Mouse (Mus musculus) cerebellum, adult 2 months (tissue): ENCODE measurements around the gene Acp5. TPM values are rescaled to one million over a fixed set of nuclear protein-coding genes. Genes with fewer than 3 reads are reported as not detected.

Experiments used
- DNase-seq, 2 experiments: peaks; one replicate each; pipeline ENCODE4 v3.0.0; 2021
- H3K27ac ChIP-seq: fragments of 200-500 bp; 2 replicates; pipeline ENCODE4 v1.5.1; 2012; ENCODE audit warnings: low read length, control low read depth, inconsistent platforms; ENCODE audit not compliant: insufficient read depth
- H3K27me3 ChIP-seq: fragments of 200-500 bp; 2 replicates; pipeline ENCODE4 v1.6.1; 2012; ENCODE audit warnings: inconsistent platforms, mild to moderate bottlenecking, low read length, moderate library complexity; ENCODE audit not compliant: control insufficient read depth, insufficient read depth
- H3K4me1 ChIP-seq: fragments of 200-500 bp; 2 replicates; pipeline ENCODE4 v1.6.1; 2011; ENCODE audit warnings: low read length; ENCODE audit not compliant: control insufficient read depth, insufficient read depth
- H3K4me3 ChIP-seq: fragments of 200-500 bp; replicated peaks from 2 replicates; pipeline ENCODE3; 2011; ENCODE audit warnings: mild to moderate bottlenecking, low read depth, low read length, control low read depth; ENCODE audit not compliant: insufficient read depth
- CTCF ChIP-seq: fragments of 200-500 bp; IDR thresholded peaks from 2 replicates; pipeline ENCODE4 v1.5.1; 2011; ENCODE audit warnings: low read depth, mild to moderate bottlenecking, control low read depth, low read length, moderate library complexity, borderline replicate concordance; ENCODE audit not compliant: insufficient read depth
- POLR2A ChIP-seq: fragments of 200-500 bp; IDR thresholded peaks from 2 replicates; pipeline ENCODE4 v1.6.1; 2011; ENCODE audit warnings: low read length, control low read depth, borderline replicate concordance; ENCODE audit not compliant: insufficient read depth
- WGBS: fragments of 180-500 bp; shearing (Covaris S2); methylation state at CpG from one replicate; pipeline ENCODE4 v1.1.7; 2018; 5-methylcytosine and 5-hydroxymethylcytosine counted together
- polyA plus RNA-seq: library from polyadenylated mRNA; depleted of rRNA; stranded (reverse); fragments of >200 nt; gene quantifications from 2 replicates; pipeline ENCODE4 v1.2.3, GENCODE M21; 2012

The Acp5 gene
- polyA plus RNA-seq, 1 experiment = 0.28 TPM

DNA sequence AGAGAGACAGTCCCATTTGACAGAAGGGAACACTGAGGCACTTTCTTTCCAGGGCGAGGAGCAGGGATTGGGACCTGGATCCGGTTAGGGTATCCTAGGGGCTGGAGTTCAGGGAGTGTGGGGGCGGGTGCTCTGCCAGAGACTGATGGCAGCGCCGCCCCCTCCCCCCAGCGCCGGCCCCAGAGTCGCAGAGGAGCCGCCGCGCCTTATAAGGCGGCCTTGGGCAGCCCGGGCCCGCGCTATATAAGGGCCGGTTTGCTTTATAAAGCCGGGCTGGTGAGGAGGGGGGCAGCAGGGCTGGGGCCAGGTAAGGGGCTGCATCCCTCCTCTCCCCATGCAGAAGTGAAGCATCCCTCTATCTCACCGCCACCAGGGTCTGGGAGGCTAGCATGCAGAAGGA is 35.6 kb downstream of the Acp5 start:
- TF ChIP-seq POLR2A (no peak), CTCF (no peak)
- WGBS = 7% methylated on average over 18 of the region's 18 CpGs
- Histone ChIP-seq H3K4me3 (no peak overlapping the region), H3K27ac (no peak overlapping the region), H3K27me3 (no peaks in the 10 kb centered on the region; the same call in 1 of the 2 replicates), H3K4me1 (peaks cover 3% of the 10 kb centered on the region; the same call in 1 of the 2 replicates)
- DNase-seq = no peak

DNA sequence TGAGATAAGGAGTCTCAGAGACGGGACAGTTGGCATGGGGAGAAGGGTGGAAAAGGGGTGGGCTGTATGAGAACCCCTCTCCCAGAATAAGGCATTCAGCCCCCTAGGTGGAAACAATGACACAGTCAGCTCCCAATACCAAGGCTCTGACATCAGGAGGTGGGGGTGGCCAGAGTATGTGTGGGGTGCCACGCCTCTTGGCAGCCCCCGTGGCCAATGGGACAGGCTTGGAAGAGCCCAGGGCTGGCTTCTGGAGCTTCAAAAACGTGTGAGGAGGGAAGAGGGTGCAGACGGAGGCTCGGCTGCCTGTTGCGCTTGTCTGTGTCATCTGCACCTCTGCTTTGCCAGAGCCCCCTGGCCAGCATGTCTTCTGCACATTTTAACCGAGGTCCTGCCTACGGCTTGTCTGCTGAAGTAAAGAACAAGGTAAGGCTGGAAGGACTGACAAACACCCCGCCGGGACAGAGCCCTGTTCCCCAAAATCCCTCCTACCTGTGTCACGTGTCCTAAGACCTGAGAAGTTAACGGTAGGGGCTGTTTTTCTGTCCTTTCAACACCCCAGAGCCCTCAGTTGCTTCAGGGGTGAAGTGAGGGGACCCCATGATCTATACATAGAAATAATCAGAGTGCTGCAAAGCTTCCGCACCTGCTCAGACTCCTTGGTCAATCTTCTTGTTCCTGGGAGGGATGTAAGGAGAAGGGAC is 36.4 kb downstream of the Acp5 start, which contains the start of gene Cnn1:
Cnn1 (plus strand) TSS at position 224 of the 704 bp plus-strand sequence.
- H3K27ac ChIP-seq = no peak within 1 kb of the TSS
- WGBS = 5% methylated on average over 14 of the region's 14 CpGs
- H3K4me1 ChIP-seq = peaks cover 3% of the 10 kb centered on the region; the same call in 1 of the 2 replicates
- no peak within 1 kb of the TSS for H3K4me3 ChIP-seq
- H3K27me3 ChIP-seq = no peaks in the 10 kb centered on the region; the same call in 1 of the 2 replicates
- DNase-seq = no peak
- TF ChIP-seq CTCF = no peak
- TF ChIP-seq POLR2A = no peak

DNA sequence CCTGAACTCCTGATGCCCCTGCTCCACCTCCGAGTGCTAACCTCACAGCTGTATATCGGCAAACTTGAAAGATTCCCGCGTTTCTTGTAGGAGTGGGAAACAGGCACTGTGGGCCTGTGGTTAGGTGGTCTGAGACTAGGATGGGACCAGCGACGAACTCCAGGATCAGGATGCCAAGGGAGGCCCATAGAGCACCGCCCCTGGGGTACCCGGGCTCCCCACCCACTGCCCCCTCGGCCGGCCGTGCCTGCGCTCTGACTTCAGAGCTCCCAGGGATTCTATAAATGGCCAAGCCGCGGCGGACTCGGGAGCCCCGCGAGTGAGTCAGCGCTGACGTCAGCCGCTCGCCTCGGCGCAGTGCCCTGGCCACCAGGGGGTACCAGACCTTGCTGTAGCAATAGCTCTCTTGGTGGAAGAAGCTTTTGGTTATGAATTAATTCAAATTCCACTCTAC is 39.6 kb downstream of the Acp5 start:
- no peaks in the 10 kb centered on the region; the same call in 1 of the 2 replicates for H3K27me3 ChIP-seq
- TF ChIP-seq POLR2A (no peak), CTCF (peak; percentile 57; the same call in 1 of the 2 replicates)
- peak overlapping the region; percentile 43 for H3K4me3 ChIP-seq
- peak overlapping the region; percentile 45; the same call in 1 of the 2 replicates for H3K27ac ChIP-seq
- peaks cover 3% of the 10 kb centered on the region; the same call in 1 of the 2 replicates for H3K4me1 ChIP-seq
- peak; percentile 94 to 95 for DNase-seq
- WGBS = 1% methylated on average over 24 of the region's 24 CpGs

DNA sequence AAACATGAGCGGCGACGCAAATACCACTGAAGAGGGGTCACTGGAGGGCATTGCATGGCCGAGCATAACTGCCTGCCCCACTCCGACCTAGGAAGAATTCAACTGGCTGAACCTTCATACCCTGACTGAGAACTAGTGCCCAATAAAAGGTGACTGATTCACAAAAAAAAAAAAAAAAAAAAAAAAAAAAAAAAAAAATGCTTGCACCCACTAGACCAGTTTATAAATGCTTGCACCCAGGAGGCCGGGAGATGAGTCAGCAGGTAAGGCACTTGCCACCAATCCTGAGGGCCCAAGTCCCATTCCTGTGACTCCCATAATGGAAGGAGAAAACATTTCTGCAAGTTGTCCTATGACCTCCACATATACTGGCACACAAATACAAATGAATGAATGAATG is 42.8 kb downstream of the Acp5 start:
- H3K27me3 ChIP-seq = no peaks in the 10 kb centered on the region
- 92% methylated on average over 6 of the region's 6 CpGs for WGBS
- TF ChIP-seq CTCF (no peak), POLR2A (no peak)
- no peak overlapping the region for H3K4me3 ChIP-seq
- H3K4me1 ChIP-seq = peaks cover 3% of the 10 kb centered on the region; the same call in 1 of the 2 replicates
- H3K27ac ChIP-seq = no peak overlapping the region
- no peak for DNase-seq

DNA sequence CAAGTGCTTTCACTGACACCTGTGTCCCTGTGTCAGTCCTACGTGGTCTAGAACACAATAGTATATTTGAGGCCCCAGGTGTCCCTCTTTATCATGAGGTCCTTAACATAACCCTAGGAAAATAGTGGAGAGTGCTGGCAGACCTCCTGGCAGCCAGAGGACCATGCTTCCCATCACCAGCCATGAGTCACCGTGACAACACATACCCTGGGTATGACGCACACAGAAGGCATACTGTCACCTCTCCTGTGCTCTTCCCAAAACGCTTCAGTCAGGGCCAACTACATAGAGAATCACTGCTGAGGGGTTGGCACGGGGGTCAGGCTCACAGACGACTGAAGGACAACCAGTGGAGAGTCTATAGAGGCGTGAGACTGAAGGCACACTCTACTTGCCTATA is 45.5 kb downstream of the Acp5 start:
- Histone ChIP-seq H3K27ac (no peak overlapping the region), H3K4me3 (no peak overlapping the region), H3K27me3 (no peaks in the 10 kb centered on the region), H3K4me1 (no peaks in the 10 kb centered on the region)
- TF ChIP-seq CTCF (no peak), POLR2A (no peak)
- WGBS = 47% methylated on average over 7 of the region's 7 CpGs
- DNase-seq = no peak

DNA sequence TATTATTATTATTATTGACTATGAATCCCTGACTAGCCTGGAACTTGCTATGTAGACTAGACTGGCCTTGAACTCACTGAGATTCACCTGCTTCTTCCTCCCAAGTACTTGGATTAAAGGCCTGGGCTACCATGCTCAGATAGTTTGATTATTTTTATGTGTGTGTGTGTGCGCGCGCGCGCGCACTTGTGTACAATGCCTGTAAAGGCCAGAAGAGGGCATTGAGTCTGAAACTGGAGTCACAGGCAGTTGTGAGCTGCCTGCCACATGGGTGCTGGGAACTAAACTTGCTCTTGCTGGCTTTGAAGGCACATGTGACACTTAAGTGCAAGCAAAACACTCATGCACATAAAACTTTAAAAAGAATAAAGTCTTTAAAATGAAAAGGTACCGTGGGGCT is 46.2 kb downstream of the Acp5 start:
- 98% methylated on average over 7 of the region's 7 CpGs for WGBS
- no peaks in the 10 kb centered on the region for H3K27me3 ChIP-seq
- TF ChIP-seq CTCF (no peak), POLR2A (no peak)
- no peak overlapping the region for H3K27ac ChIP-seq
- DNase-seq = no peak
- H3K4me1 ChIP-seq = no peaks in the 10 kb centered on the region
- no peak overlapping the region for H3K4me3 ChIP-seq

DNA sequence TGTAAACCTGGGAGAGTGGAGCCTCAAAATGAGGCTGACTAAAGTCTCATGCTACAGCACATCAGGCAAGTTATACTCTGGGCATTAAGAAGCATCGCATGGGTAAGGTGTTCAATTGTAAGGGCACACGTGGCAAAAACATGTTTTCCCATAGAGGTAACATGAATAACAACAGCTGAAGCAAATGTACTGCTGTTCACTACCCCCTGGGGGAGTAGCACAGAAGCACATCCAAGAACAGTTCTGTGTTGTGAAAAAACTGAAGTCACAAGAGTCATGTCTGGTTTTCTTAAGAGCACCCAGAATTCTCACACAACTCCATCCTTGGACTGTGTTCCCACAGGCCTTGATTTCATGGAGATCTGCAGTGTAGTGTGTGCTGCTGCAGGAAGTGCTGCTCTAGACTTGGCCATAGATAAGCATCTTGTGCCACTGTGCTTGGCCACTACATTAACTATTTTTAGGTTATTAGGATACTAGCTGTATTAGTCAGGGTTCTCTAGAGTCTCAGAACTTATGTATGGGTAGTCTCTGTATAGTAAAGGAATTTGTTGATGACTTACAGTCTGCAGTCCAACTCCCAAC is 48.4 kb downstream of the Acp5 start:
- H3K27ac ChIP-seq = no peak overlapping the region

More for the DNA sequence above, 48.4 kb downstream of the Acp5 start:
- Histone ChIP-seq H3K4me1 (peaks cover 8% of the 10 kb centered on the region; the same call in 1 of the 2 replicates), H3K4me3 (no peak overlapping the region), H3K27me3 (no peaks in the 10 kb centered on the region)
- 91% methylated on average over 2 of the region's 2 CpGs for WGBS
- no peak for DNase-seq
- TF ChIP-seq POLR2A (no peak), CTCF (no peak)
